Mouse (Mus musculus) liver, embryonic 13.5 days (tissue): ENCODE results near the gene Kcnt1. TPM values are rescaled to one million over a fixed set of nuclear protein-coding genes. Genes with fewer than 3 reads are reported as not detected.

Experiments
- polyA plus RNA-seq: library from polyadenylated mRNA; unstranded; fragments of >200 nt; fragmentation: Nextera tagmentation; extraction: Ambion mirVana; gene quantifications from 2 replicates; pipeline ENCODE4 v1.2.1, GENCODE M21; 2015

Gene Kcnt1
- polyA plus RNA-seq, 1 experiment from 2014 or later, result 0.09 TPM

Other genes with a start within 250 kb of the Kcnt1 start
- 0.09 and 0.14 TPM in 2 replicates for gene Ccdc183, start 246.1 kb upstream of the Kcnt1 start, polyA plus RNA-seq
- gene Tmem141, start 241.7 kb upstream of the Kcnt1 start, polyA plus RNA-seq, result 7.8 and 8.3 TPM in 2 replicates
- gene Fcna, start 235.7 kb upstream of the Kcnt1 start, polyA plus RNA-seq, result 34.8 and 37.5 TPM in 2 replicates
- gene Lcn8, start 210.6 kb upstream of the Kcnt1 start, polyA plus RNA-seq, result not detected in 2 replicates
- gene Lcn5, start 205.8 kb upstream of the Kcnt1 start, polyA plus RNA-seq, result not detected in 2 replicates
- gene Lcn6, start 186.9 kb upstream of the Kcnt1 start, polyA plus RNA-seq, result not detected in 2 replicates
- gene Lcn10, start 181.0 kb upstream of the Kcnt1 start, polyA plus RNA-seq, result not detected in 2 replicates
- not detected in 2 replicates for gene Obp2a, start 163.7 kb upstream of the Kcnt1 start, polyA plus RNA-seq
- 12.8 and 13.4 TPM in 2 replicates for gene Bmyc, start 157.0 kb upstream of the Kcnt1 start, polyA plus RNA-seq
- gene Obp2b, start 126.7 kb upstream of the Kcnt1 start, polyA plus RNA-seq, result not detected in 2 replicates
- gene Lcn3, start 98.2 kb upstream of the Kcnt1 start, polyA plus RNA-seq, result not detected in 2 replicates
- not detected in 2 replicates for gene Lcn11, start 86.7 kb upstream of the Kcnt1 start, polyA plus RNA-seq
- gene Gm13539, start 81.5 kb upstream of the Kcnt1 start, polyA plus RNA-seq, result not detected in 2 replicates
- not detected in 2 replicates for gene Glt6d1, start 47.9 kb upstream of the Kcnt1 start, polyA plus RNA-seq
- not detected in 2 replicates for gene Lcn9, start 40.6 kb upstream of the Kcnt1 start, polyA plus RNA-seq
- not detected in 2 replicates for gene Sohlh1, start 16.5 kb upstream of the Kcnt1 start, polyA plus RNA-seq
- gene Camsap1, start 119.5 kb downstream of the Kcnt1 start, polyA plus RNA-seq, result 4.1 and 5.4 TPM in 2 replicates
- gene Ubac1, start 158.0 kb downstream of the Kcnt1 start, polyA plus RNA-seq, result 488 and 502 TPM in 2 replicates